Mouse (Mus musculus): Measurements from ENCODE around the gene Gm20683.

DNA sequence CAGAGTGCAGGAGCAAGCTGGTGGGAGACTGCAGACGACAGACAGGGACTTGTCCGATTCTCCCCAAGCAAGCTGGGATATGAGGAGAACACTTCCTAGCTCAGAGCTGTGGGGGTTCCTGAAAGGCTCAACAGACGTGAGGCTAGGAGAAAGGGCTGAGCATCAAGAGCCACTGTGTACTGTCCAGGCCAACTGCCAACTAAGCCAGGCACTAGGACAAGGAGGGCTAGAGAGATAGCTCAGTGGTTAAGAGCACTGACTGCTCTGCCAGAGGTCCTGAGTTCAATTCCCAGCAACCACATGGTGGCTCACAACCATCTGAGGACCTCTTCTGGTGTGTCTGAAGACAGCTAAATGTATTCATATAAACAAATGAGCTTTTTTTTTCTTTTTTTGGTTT is 946 bp upstream of the Gm20683 start:
- TF ChIP-seq CTCF (IDR thresholded peaks at IDR 0.05; ENCODE audit: borderline replicate concordance, insufficient read depth, low read depth, low read length) = no peak
- no peak for TF ChIP-seq POLR2A (IDR thresholded peaks at IDR 0.05; ENCODE audit: borderline replicate concordance, insufficient read depth, low read length)

Measured in cerebellum, adult 2 months (tissue).